Mouse (Mus musculus): Measurements from ENCODE around the gene Tcf12. TPM values are rescaled to one million over a fixed set of nuclear protein-coding genes. Genes with fewer than 3 reads are reported as not detected.

Tcf12 gene
- total RNA-seq, 2 experiments from 2014 or later, result 36.2 to 105 TPM

DNA sequence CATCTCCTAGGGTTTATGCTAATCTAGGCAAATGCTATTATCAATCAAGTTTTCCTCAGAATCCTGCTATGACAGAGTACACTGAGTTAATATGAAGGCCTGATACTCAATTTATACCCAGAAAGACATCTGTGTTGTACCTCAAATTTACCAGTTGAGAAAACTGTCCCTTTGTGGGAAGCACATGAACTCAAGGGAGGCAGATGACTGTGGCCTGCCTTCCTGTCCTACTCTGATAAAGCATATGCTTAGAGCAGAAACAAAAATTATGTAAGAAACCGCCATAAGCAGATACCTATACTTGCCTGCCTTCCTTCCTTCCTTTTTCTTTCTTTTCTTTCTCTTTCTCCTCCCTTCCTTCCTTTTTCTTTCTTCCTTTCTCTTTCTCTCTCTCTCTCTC lies 261.4 kb downstream of the Tcf12 start:
- peak; percentile 62 for ATAC-seq (replicated peaks; ENCODE audit: poor library complexity)

DNA sequence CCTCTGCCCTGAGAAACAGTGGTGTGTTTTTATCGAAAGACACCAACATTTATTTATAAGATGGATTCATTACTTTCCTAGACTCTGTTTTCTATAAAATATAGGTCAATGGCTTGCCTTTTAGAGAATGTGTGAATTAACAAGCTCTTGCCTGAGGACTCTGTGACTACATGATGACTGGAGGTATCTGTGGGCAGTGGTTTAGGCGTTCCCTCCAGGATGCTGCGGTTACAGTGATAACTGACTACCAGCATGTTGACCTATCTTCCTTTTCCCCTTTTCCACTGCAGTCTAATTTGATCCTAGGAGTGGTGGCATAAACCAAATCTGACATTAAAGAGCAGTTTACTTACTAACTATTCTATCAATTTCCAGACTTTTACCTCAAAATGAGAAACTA lies 263.3 kb downstream of the Tcf12 start:
- ATAC-seq (replicated peaks; ENCODE audit: poor library complexity), result peak; percentile 77

DNA sequence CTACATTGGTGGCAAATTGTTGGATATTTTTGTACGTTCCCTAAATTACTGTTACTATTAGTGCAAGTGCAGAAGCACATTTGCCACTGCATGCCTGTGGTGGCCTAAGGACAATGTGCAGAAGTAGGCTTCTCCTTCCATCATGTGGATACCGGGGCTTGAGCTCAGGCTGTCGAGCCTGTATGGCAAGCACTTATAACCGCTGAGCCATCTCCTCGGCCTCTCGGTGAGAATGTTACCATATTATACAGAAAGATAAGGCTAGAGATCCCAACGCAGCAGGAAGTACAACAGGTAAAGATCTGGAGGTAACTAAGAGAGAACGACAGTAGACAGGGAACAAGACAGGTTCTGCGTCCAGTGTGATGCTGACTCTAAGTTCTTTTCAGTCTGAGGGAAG lies 263.8 kb downstream of the Tcf12 start:
- ATAC-seq (replicated peaks; ENCODE audit: poor library complexity), result no peak

DNA sequence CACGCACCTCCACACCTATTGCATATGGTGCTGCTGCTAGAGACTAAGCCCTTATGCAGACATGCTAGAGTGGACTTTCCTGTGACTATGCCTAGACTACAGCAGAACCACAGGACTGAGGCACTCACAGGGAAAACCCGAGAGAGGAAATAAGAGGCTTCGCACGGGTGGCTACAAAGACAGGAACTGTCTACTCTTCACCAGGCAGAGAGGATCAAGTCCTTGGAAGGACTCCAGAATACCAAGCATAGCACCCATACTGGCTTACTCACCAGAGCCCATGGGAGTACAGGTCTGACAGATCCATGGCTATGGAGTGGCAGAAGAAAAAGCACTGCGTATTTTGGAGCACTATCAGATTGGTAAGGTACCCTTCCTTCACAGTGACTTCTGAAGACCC lies 269.8 kb downstream of the Tcf12 start:
- ATAC-seq (replicated peaks; ENCODE audit: poor library complexity), result no peak

- no peak for ATAC-seq (replicated peaks; ENCODE audit: poor library complexity)
These were observed 274.3 kb downstream of the Tcf12 start for GRCm38 (mm10) chr9:71837366-71837765.

GRCm38 (mm10) chr9:71836366-71836765 lies 275.3 kb downstream of the Tcf12 start:
- ATAC-seq (replicated peaks; ENCODE audit: poor library complexity), result no peak

GRCm38 (mm10) chr9:71835203-71835815 lies 276.4 kb downstream of the Tcf12 start:
- no peak for ATAC-seq (replicated peaks; ENCODE audit: poor library complexity)

DNA sequence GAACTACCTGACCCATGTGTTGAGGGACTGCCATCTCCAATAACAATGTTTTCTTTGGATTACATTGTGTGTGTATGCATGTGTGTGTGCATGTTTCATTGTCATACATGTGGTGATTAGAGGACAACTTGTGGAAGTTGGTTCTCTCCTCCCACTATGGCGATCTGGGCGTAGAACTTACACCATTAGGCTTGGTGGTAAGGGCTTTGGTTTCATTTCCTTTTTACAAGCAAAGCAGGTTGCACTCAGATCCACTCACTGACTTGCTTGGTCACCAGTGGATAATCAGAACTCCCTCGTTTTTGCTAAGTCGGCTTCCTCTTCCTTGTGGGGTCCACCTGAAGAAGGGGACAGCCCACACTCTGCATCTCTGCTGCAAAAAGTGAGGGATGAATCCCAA lies 277.0 kb downstream of the Tcf12 start:
- peak; percentile 55; the same call in 1 of the 2 replicates for ATAC-seq (replicated peaks; ENCODE audit: poor library complexity)

- peak; percentile 96 for ATAC-seq (replicated peaks; ENCODE audit: poor library complexity)
These were observed 279.6 kb downstream of the Tcf12 start for GRCm38 (mm10) chr9:71831756-71832699.

- ATAC-seq (replicated peaks; ENCODE audit: poor library complexity), result no peak
These were observed 280.7 kb downstream of the Tcf12 start for GRCm38 (mm10) chr9:71830994-71831393.

DNA sequence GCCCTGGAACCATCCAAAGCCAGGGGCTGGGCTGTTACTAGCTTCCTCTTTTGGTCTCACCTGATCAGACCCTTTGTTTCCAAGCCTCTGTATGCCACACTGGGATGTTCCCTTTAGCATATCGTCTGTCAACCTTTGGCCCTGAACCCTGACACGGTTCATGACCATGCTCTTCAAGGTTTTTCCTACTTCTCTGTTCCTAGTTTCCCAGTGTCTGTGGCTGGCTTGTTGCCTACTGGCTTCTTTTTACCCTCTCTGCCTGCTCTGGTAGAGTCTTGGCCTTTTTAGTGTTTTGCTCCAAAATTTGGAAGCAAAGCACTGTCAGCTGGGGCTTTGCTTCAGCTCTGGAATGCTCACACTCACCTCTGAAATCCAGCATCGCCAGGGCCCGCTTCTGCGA lies 281.3 kb downstream of the Tcf12 start:
- ATAC-seq (replicated peaks; ENCODE audit: poor library complexity), result no peak

- ATAC-seq (replicated peaks; ENCODE audit: poor library complexity), result no peak
These were observed 281.9 kb downstream of the Tcf12 start for GRCm38 (mm10) chr9:71829753-71830152.

DNA sequence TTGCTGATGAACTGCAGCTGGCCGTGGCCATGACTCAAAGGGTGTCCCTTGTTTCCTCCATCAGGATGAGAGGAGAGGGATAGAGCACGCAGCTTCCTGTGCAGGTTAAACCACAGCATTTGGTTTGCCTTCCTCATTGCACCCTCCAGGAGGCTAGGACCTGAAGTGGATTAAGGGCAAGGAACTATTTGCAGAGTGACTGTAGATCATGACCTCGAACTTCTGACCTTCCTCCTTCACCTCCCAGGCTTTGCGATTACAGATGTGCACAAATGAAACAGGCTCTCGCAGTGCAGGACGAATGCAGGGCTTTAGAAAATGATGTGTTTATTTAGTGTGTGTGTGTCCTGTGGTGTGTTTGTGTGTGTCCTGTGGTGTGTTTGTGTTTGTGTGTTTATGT lies 282.5 kb downstream of the Tcf12 start:
- ATAC-seq (replicated peaks; ENCODE audit: poor library complexity), result no peak

DNA sequence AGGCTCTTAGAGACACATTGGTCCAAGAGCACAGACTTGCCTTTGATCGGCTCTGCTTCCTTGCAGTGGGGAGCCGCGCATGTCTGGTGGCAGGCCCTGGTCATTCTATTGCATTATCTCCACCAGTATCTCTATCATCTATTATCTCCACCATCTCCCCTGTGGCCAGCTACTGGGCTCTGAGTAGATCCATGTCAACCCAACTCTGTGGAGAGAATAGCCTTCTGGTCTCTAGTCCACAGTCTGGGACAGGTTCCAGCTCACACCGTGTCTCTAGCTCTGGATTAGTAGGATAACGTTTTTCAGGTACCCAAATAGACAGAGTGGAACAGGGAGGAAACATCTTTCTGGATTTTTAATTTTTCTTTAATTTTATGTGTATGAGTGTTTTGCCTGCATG lies 284.3 kb downstream of the Tcf12 start:
- no peak for ATAC-seq (replicated peaks; ENCODE audit: poor library complexity)

DNA sequence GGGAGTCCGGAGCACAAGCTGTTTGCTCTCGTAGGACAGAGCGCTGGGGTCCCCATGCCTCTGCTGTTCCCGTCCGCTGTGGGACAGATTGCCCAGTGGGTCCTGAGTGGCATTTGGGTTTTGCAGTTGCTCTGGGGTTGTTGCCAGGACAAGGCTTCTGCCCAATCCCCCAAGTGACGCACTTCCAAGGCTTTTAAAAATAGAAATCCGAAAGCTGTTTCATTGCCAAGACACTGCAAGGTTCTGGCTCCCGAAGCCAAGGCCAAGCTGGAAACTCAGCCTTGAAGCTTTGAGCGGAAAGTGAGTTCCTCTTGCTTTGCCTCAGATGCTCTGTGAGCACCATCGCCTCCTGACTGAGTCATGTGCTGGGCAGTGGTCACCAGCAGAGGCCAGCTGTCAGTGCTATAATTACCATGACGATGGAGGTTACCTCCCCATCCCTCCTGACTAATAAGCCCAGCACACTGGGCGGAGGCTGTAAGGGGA lies 285.6 kb downstream of the Tcf12 start:
- no peak for ATAC-seq (replicated peaks; ENCODE audit: poor library complexity)

DNA sequence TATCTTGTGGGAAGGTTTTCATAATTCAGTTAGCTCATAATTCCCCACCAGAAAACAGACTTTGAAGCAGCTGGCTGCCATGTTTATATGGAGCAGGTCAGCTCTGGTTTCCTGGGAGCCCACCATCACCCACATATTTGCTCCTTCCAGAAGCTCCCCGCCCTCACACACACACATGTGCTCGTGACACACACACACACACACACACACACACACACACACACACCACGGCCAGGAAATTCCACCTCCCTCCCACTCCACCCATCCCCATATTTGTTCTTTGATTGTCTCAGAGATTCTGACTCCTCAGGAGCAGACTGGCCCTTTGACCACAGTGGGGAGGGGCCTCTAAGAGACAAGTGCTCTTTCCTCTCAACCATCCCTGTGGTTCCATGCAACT lies 289.7 kb downstream of the Tcf12 start:
- ATAC-seq (replicated peaks; ENCODE audit: poor library complexity), result no peak

- no peak for ATAC-seq (replicated peaks; ENCODE audit: poor library complexity)
These were observed 293.2 kb downstream of the Tcf12 start for GRCm38 (mm10) chr9:71818453-71818852.

GRCm38 (mm10) chr9:71816121-71816520 lies 295.6 kb downstream of the Tcf12 start:
- no peak for ATAC-seq (replicated peaks; ENCODE audit: poor library complexity)

- ATAC-seq (replicated peaks; ENCODE audit: poor library complexity), result no peak
These were observed 298.1 kb downstream of the Tcf12 start for GRCm38 (mm10) chr9:71813565-71813964.

DNA sequence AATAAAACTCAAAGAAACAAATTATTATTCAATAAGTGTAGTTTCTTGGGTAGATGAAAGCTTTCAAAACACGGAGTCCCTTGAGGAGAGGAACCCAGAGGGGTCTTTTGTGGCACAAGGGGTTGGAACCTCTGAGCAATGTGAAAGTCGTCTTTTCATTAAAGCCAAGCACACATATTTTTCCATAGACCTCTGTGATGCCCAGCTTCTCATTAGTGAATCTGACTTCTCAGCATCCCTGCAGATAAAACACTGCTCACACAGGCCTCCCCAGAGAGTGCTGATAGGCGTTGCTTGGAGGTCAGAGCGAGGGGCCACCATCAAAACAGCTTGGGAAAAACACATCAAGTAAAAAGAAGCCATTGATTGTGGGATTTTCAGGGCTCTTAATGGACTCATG lies 298.8 kb downstream of the Tcf12 start:
- no peak for ATAC-seq (replicated peaks; ENCODE audit: poor library complexity)

DNA sequence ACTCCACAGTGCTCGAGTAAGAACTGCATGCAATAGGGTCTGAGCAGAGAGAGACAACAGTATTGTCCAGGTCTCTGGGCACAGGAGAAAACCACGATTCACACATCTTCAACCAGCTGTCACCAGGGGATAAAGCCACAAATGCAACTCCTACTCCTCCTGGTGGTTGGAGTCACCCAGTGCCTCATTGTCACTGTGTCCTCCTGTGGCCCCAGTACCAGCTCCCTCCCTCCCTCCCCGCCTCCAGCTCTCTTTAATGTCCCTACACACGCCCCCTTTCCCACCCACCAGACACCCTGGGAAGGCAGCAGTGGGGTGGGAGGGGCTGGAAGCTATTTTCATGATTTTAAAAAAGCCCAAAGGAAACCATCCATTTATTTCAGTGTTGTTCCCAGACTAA lies 299.3 kb downstream of the Tcf12 start:
- peak; percentile 50; the same call in 1 of the 2 replicates for ATAC-seq (replicated peaks; ENCODE audit: poor library complexity)

DNA sequence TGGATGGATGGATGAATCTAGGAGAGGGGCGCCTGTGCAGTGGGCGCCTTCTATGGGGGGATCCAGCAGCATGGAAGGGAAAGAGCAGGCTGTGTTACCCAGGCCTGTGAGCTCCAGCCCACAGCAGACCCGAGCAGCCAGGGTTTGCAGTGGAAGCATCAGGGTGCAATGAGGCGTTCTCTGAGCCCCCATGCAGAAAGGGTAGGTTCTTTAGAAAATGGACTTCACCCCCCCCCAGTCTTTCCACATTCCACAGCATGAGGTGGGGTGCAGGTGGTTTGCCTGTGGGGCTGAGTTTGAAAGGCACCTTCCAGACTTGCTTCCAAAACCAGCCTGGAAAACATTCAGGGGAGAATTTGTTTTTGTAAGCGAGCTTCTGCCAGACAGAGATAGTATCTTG lies 300.3 kb downstream of the Tcf12 start:
- no peak for ATAC-seq (replicated peaks; ENCODE audit: poor library complexity)
